Mouse (Mus musculus): ENCODE results near the gene Fgfr2.

DNA sequence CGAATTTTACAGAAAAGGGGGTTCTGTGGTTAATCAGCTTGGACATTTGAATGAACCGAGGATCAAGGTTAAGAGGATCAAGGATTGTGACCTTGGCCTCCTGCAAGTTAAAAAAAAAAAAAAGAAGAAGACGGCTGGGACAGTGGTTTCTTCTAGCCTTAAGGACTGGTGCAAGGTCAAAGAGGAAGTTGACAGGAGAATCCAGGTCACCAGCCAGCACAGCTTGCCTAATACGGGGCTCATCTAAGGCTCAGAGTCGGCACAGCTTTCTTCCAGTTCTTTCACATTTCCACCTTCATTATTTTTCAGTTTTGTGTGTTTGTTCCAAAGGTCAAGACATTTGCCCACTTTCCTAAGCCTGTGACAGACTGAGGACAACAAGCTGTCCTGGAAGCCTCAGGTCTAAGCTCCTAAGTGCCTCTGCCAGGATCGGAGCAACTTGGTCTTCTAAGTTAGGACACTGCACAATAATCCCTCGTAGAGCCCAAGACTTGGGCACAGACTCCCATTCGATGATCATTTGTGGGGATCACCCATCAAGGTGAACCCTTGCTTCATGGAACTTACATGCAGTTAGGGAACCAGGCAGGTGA lies 2532.2 kb downstream of the Fgfr2 start:
- TF ChIP-seq POLR2A (IDR thresholded peaks at IDR 0.05; ENCODE audit: low read depth, low read length) (no peak), CTCF (IDR thresholded peaks at IDR 0.05; ENCODE audit: extremely low read depth, insufficient read length, insufficient replicate concordance, low read depth, low read length) (no peak)

All from small intestine, adult 2 months (tissue).